Mouse (Mus musculus) heart, embryonic 13.5 days (tissue): ENCODE measurements around the gene Tnnt3. TPM values are rescaled to one million over a fixed set of nuclear protein-coding genes. Genes with fewer than 3 reads are reported as not detected.

ENCODE experiments used
- polyA plus RNA-seq: library from polyadenylated mRNA; unstranded; fragments of >200 nt; fragmentation: Nextera tagmentation; extraction: Ambion mirVana; gene quantifications from 2 replicates; pipeline ENCODE4 v1.2.1, GENCODE M21; 2015

Tnnt3 gene
- polyA plus RNA-seq, 1 experiment from 2014 or later: 4.0 TPM

Other genes with a start within 250 kb of the Tnnt3 start
- not detected in 2 replicates for gene Gm2431, start 240.5 kb upstream of the Tnnt3 start, polyA plus RNA-seq
- not detected in 2 replicates for gene Gm4559, start 224.5 kb upstream of the Tnnt3 start, polyA plus RNA-seq
- not detected in 2 replicates for gene Krtap5-1, start 201.7 kb upstream of the Tnnt3 start, polyA plus RNA-seq
- not detected in 2 replicates for gene Krtap5-4, start 195.3 kb upstream of the Tnnt3 start, polyA plus RNA-seq
- 6.5 and 7.5 TPM in 2 replicates for gene Ifitm10, start 125.1 kb upstream of the Tnnt3 start, polyA plus RNA-seq
- 2.3 TPM in 1 of 2 replicates, not detected in the other for gene Gm49369, start 116.2 kb upstream of the Tnnt3 start, polyA plus RNA-seq
- gene Ctsd, start 110.8 kb upstream of the Tnnt3 start, polyA plus RNA-seq: 443 and 485 TPM in 2 replicates
- 0.19 and 0.41 TPM in 2 replicates for gene Syt8, start 64.0 kb upstream of the Tnnt3 start, polyA plus RNA-seq
- gene Tnni2, start 57.0 kb upstream of the Tnnt3 start, polyA plus RNA-seq: 34.8 and 41.9 TPM in 2 replicates
- gene Lsp1, start 38.0 kb upstream of the Tnnt3 start, polyA plus RNA-seq: 51.0 and 54.6 TPM in 2 replicates
- gene Mrpl23, start 33.9 kb downstream of the Tnnt3 start, polyA plus RNA-seq: 15.6 and 17.7 TPM in 2 replicates
- gene Igf2, start 168.0 kb downstream of the Tnnt3 start, polyA plus RNA-seq: 1,357 and 1,430 TPM in 2 replicates
- 0.04 and 0.05 TPM in 2 replicates for gene Gm49394, start 171.1 kb downstream of the Tnnt3 start, polyA plus RNA-seq
- gene Ins2, start 244.5 kb downstream of the Tnnt3 start, polyA plus RNA-seq: 0.75 TPM in 1 of 2 replicates, not detected in the other